Mouse (Mus musculus): ENCODE measurements at regions not wholly inside any gene's neighbourhood (a gene's known extent, or its start where the extent isn't known, plus 50 kb on each side); places are given as distances from the start of the nearest gene placed in this dataset.

- TF ChIP-seq POLR2A (IDR thresholded peaks at IDR 0.05; ENCODE audit: low read depth, low read length) (no peak), CTCF (IDR thresholded peaks at IDR 0.05; ENCODE audit: borderline replicate concordance, insufficient read depth, low read length) (no peak)
These were observed 110.5 kb upstream of the Fn1 start for GRCm38 (mm10) chr1:71763530-71763929.
